Mouse (Mus musculus) intestine, embryonic 16.5 days (tissue): ENCODE measurements at regions not wholly inside any gene's neighbourhood (a gene's known extent, or its start where the extent isn't known, plus 50 kb on each side); places are given as distances from the start of the nearest gene placed in this dataset.

ENCODE experiments used
- ATAC-seq: fragments of 200-750 bp; cut with Nextera tagmentation; 2 replicates; pipeline ENCODE4 v1.8.0; 2017; ENCODE audit warnings: moderate TSS enrichment, moderate library complexity
- H3K27ac ChIP-seq: fragments of 300-500 bp; sonication (generic); 2 replicates; pipeline ENCODE4 v1.5.1; 2014; ENCODE audit warnings: mild to moderate bottlenecking, low read length
- H3K27me3 ChIP-seq: fragments of 300-500 bp; sonication (generic); replicated peaks from 2 replicates; pipeline ENCODE4 v1.6.1; 2014; ENCODE audit warnings: low read length, control low read depth, mixed read lengths; ENCODE audit not compliant: control insufficient read depth, insufficient read depth
- H3K36me3 ChIP-seq: fragments of 300-500 bp; sonication (generic); 2 replicates; pipeline ENCODE4 v1.6.1; 2014; ENCODE audit warnings: low read length, control low read depth; ENCODE audit not compliant: control insufficient read depth, insufficient read depth
- H3K4me1 ChIP-seq: fragments of 300-500 bp; sonication (generic); 2 replicates; pipeline ENCODE4 v1.6.1; 2014; ENCODE audit warnings: low read length, control low read depth, mixed read lengths; ENCODE audit not compliant: control insufficient read depth, insufficient read depth
- H3K4me2 ChIP-seq: fragments of 300-500 bp; sonication (generic); 2 replicates; pipeline ENCODE4 v1.6.1; 2014; ENCODE audit warnings: low read depth, low read length, control low read depth
- H3K4me3 ChIP-seq: fragments of 300-500 bp; sonication (generic); 2 replicates; pipeline ENCODE4 v1.5.1; 2014; ENCODE audit warnings: mild to moderate bottlenecking, low read length
- H3K9ac ChIP-seq: fragments of 300-500 bp; sonication (generic); 2 replicates; pipeline ENCODE4 v1.6.1; 2014; ENCODE audit warnings: low read depth, low read length
- H3K9me3 ChIP-seq: fragments of 300-500 bp; sonication (generic); 2 replicates; pipeline ENCODE4 v1.6.1; 2016; ENCODE audit warnings: low read length, control low read depth; ENCODE audit not compliant: control insufficient read depth
- WGBS: fragments of 180-500 bp; shearing (Covaris S2); extraction: QIAGEN DNeasy Blood & Tissue Kit; methylation state at CpG from one replicate; pipeline ENCODE4 v1.1.7; 2014; 5-methylcytosine and 5-hydroxymethylcytosine counted together

- H3K9me3 ChIP-seq: no peaks in the 10 kb centered on the region
- no peaks in the 10 kb centered on the region for H3K4me1 ChIP-seq
- H3K27ac ChIP-seq: no peak overlapping the region
- no peak overlapping the region for H3K4me2 ChIP-seq
- no peak overlapping the region for H3K9ac ChIP-seq
- H3K4me3 ChIP-seq: no peak overlapping the region
- ATAC-seq: no peak
- WGBS: 21% methylated on average over 3 of the region's 3 CpGs
- H3K27me3 ChIP-seq: no peaks in the 10 kb centered on the region
- no peaks in the 10 kb centered on the region for H3K36me3 ChIP-seq
Observed at GRCm38 (mm10) chr8:6813816-6814215, 1708.7 kb upstream of the Slc10a2 start.

DNA sequence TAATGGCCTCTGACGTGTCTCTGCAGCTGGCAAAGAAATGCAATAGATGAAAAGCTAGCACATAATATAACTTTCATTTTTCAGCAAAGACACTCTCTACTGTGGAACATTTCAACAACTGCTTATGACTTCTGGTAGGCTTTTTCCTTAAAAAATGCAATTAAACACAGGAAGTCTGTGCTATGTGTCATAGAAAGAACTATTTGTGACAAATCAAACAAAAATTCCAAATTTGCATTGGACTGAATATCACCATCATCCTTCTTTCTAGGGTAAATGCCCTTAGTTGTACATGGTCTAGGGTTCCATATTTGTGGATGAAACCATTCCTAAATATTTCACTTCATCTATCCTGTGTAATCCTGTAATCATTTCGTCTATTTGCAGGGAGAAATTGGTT, 1702.0 kb upstream of the Slc10a2 start:
- H3K36me3 ChIP-seq: no peaks in the 10 kb centered on the region
- no peak overlapping the region for H3K4me3 ChIP-seq
- no peak overlapping the region for H3K4me2 ChIP-seq
- H3K27me3 ChIP-seq: no peaks in the 10 kb centered on the region
- no peak overlapping the region for H3K9ac ChIP-seq
- 60% methylated on average over 2 of the region's 2 CpGs for WGBS
- H3K27ac ChIP-seq: no peak overlapping the region
- ATAC-seq: no peak
- no peaks in the 10 kb centered on the region for H3K4me1 ChIP-seq
- H3K9me3 ChIP-seq: no peaks in the 10 kb centered on the region

DNA sequence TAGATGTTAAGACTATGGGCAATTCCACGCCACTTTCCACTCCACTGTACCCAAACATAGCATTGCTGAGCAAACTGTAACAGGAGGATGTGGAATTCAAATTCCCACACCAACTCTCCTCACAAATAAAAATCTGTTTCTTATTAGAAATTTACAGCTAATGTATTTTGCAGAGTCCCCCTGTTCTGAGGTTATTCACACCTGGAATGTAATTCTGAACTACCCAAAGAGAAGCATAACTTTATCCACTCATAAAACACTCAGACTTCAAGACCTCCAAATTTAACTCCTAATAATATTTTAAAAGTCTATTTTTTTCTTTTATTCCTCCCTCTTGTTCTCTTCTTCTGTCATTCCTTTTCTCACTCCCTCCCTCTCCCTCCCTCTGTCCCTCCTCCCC, 1698.0 kb upstream of the Slc10a2 start:
- no peak for ATAC-seq
- H3K4me2 ChIP-seq: no peak overlapping the region
- 76% methylated on average over 1 of the region's 1 CpGs for whole genome bisulfite sequencing
- H3K9me3 ChIP-seq: no peaks in the 10 kb centered on the region
- no peaks in the 10 kb centered on the region for H3K4me1 ChIP-seq
- H3K27ac ChIP-seq: no peak overlapping the region
- no peak overlapping the region for H3K4me3 ChIP-seq
- H3K27me3 ChIP-seq: no peaks in the 10 kb centered on the region
- H3K36me3 ChIP-seq: no peaks in the 10 kb centered on the region
- H3K9ac ChIP-seq: no peak overlapping the region

- H3K4me3 ChIP-seq: no peak overlapping the region
- H3K9ac ChIP-seq: no peak overlapping the region
- no peaks in the 10 kb centered on the region for H3K9me3 ChIP-seq
- H3K27ac ChIP-seq: no peak overlapping the region
- ATAC-seq: no peak
- H3K36me3 ChIP-seq: no peaks in the 10 kb centered on the region
- no peaks in the 10 kb centered on the region for H3K27me3 ChIP-seq
- H3K4me2 ChIP-seq: no peak overlapping the region
- H3K4me1 ChIP-seq: no peaks in the 10 kb centered on the region
Observed at GRCm38 (mm10) chr8:6801076-6801475, 1695.9 kb upstream of the Slc10a2 start.

GRCm38 (mm10) chr8:6789096-6789495, 1683.9 kb upstream of the Slc10a2 start:
- Histone ChIP-seq H3K9me3 (no peaks in the 10 kb centered on the region), H3K27me3 (no peaks in the 10 kb centered on the region), H3K4me2 (no peak overlapping the region), H3K9ac (no peak overlapping the region), H3K4me1 (no peaks in the 10 kb centered on the region), H3K4me3 (no peak overlapping the region), H3K27ac (no peak overlapping the region), H3K36me3 (no peaks in the 10 kb centered on the region)
- WGBS: 64% methylated on average over 1 of the region's 1 CpGs
- ATAC-seq: no peak

GRCm38 (mm10) chr8:6780983-6781382, 1675.8 kb upstream of the Slc10a2 start:
- no peaks in the 10 kb centered on the region for H3K4me1 ChIP-seq
- H3K4me2 ChIP-seq: no peak overlapping the region
- ATAC-seq: no peak
- H3K27ac ChIP-seq: no peak overlapping the region
- no peaks in the 10 kb centered on the region for H3K9me3 ChIP-seq
- no peak overlapping the region for H3K9ac ChIP-seq
- H3K4me3 ChIP-seq: no peak overlapping the region
- H3K36me3 ChIP-seq: no peaks in the 10 kb centered on the region
- H3K27me3 ChIP-seq: no peaks in the 10 kb centered on the region

DNA sequence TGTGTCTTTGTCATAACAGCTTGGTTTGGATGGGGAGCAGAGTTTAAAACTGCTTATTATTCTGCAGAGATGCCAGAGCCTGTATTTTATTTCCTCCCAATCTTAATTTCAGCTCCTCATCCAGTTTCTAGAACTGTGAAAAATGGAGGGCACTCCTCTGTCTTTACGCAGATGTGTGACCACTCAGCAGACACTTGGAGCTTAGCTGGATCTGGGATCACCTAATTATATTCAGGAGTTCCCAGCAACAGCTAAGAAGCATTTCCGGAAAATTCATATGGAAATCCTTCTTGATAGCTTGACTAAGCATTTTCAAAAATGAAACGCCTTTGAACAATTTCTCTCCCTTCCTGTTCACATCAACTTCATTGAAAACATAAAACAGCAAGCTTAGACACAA, 1670.0 kb upstream of the Slc10a2 start:
- Histone ChIP-seq H3K27me3 (no peaks in the 10 kb centered on the region), H3K4me2 (no peak overlapping the region), H3K9me3 (no peaks in the 10 kb centered on the region), H3K9ac (no peak overlapping the region), H3K36me3 (no peaks in the 10 kb centered on the region), H3K27ac (no peak overlapping the region), H3K4me3 (no peak overlapping the region), H3K4me1 (no peaks in the 10 kb centered on the region)
- 71% methylated on average over 3 of the region's 3 CpGs for WGBS
- no peak for ATAC-seq

GRCm38 (mm10) chr8:6729571-6729970, 1624.4 kb upstream of the Slc10a2 start:
- no peak overlapping the region for H3K9ac ChIP-seq
- no peaks in the 10 kb centered on the region for H3K27me3 ChIP-seq
- H3K4me2 ChIP-seq: no peak overlapping the region
- no peak overlapping the region for H3K27ac ChIP-seq
- no peak overlapping the region for H3K4me3 ChIP-seq
- ATAC-seq: no peak
- H3K4me1 ChIP-seq: no peaks in the 10 kb centered on the region
- H3K36me3 ChIP-seq: no peaks in the 10 kb centered on the region
- 67% methylated on average over 3 of the region's 3 CpGs for WGBS
- no peaks in the 10 kb centered on the region for H3K9me3 ChIP-seq

GRCm38 (mm10) chr8:6708886-6709449, 1603.8 kb upstream of the Slc10a2 start:
- Histone ChIP-seq H3K36me3 (no peaks in the 10 kb centered on the region), H3K9me3 (no peaks in the 10 kb centered on the region), H3K9ac (no peak overlapping the region), H3K4me3 (no peak overlapping the region), H3K4me1 (no peaks in the 10 kb centered on the region), H3K4me2 (no peak overlapping the region), H3K27ac (no peak overlapping the region), H3K27me3 (no peaks in the 10 kb centered on the region)
- no peak for ATAC-seq
- WGBS: 52% methylated on average over 3 of the region's 3 CpGs

DNA sequence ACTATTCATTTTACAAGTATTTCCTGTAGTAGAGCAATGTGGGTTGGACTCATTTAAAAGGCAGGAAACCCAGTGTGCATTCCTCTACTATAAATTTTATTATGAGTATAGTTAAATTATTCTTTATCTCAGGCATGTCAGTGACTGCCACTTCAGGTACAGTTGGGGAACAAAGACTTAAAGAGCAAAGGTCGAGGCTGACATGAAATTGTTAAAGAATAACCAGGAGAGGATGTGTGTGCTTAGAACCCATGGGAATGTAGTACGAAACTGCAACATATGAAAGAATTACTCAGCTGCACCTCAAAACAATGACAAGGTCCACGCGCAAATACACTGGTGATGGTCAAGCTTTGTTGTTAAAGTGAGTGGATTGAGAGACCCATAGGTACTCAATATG, 1583.4 kb upstream of the Slc10a2 start:
- 73% methylated on average over 4 of the region's 4 CpGs for WGBS

More for the DNA sequence above, 1583.4 kb upstream of the Slc10a2 start:
- no peaks in the 10 kb centered on the region for H3K9me3 ChIP-seq
- no peak overlapping the region for H3K4me3 ChIP-seq
- no peak overlapping the region for H3K4me2 ChIP-seq
- no peak overlapping the region for H3K27ac ChIP-seq
- H3K27me3 ChIP-seq: no peaks in the 10 kb centered on the region
- H3K9ac ChIP-seq: no peak overlapping the region
- no peaks in the 10 kb centered on the region for H3K36me3 ChIP-seq
- peak; percentile 100 for ATAC-seq
- H3K4me1 ChIP-seq: no peaks in the 10 kb centered on the region
